Mouse (Mus musculus) liver, embryonic 14.5 days (tissue): ENCODE measurements at regions not wholly inside any gene's neighbourhood (a gene's known extent, or its start where the extent isn't known, plus 50 kb on each side); places are given as distances from the start of the nearest gene placed in this dataset.

ENCODE experiments used
- ATAC-seq: fragments of 200-750 bp; cut with Nextera tagmentation; 2 replicates; pipeline ENCODE4 v1.8.0; 2017; ENCODE audit warnings: moderate number of reproducible peaks, mild to moderate bottlenecking, moderate library complexity; ENCODE audit not compliant: insufficient read depth
- DNase-seq, 3 experiments: peaks; one replicate each; pipeline ENCODE4 v3.0.0-alpha.2; 2012 to 2013; ENCODE audit warnings: low read depth in 3 of 3, low spot score in 3 of 3
- H3K27ac ChIP-seq: fragments of 300-500 bp; sonication (generic); 2 replicates; pipeline ENCODE4 v1.5.1; 2014; ENCODE audit warnings: moderate library complexity, mild to moderate bottlenecking, control low read depth, inconsistent platforms
- H3K27me3 ChIP-seq: fragments of 300-500 bp; sonication (generic); 2 replicates; pipeline ENCODE4 v1.6.1; 2014; ENCODE audit warnings: mild to moderate bottlenecking, low read length, moderate library complexity; ENCODE audit not compliant: control insufficient read depth, insufficient read depth
- H3K36me3 ChIP-seq: fragments of 300-500 bp; sonication (generic); replicated peaks from 2 replicates; pipeline ENCODE4 v1.6.1; 2014; ENCODE audit warnings: low read depth; ENCODE audit not compliant: control insufficient read depth, insufficient read depth
- H3K4me1 ChIP-seq, 2 experiments: fragments of 200-500 bp in 1 of 2; fragments of 300-500 bp in 1 of 2; sonication (generic) in 1 of 2; replicated peaks; 2 replicates each; pipeline ENCODE4 v1.6.1; 2012 to 2014; ENCODE audit warnings: antibody characterized with exemption in 1 of 2, inconsistent platforms in 1 of 2, low read length in 1 of 2; ENCODE audit not compliant: control insufficient read depth in 2 of 2, insufficient read depth in 2 of 2
- H3K4me2 ChIP-seq: fragments of 300-500 bp; sonication (generic); 2 replicates; pipeline ENCODE4 v1.6.1; 2014; ENCODE audit warnings: low read depth, mild to moderate bottlenecking, control low read depth, moderate library complexity
- H3K4me3 ChIP-seq, 2 experiments: fragments of 200-500 bp in 1 of 2; fragments of 300-500 bp in 1 of 2; sonication (generic) in 1 of 2; 2 replicates each; pipeline ENCODE4 v1.5.1; 2012 to 2014; ENCODE audit warnings: low read depth in 2 of 2, low read length in 2 of 2, mild to moderate bottlenecking in 2 of 2, control low read depth in 1 of 2, inconsistent platforms in 1 of 2, moderate library complexity in 1 of 2; ENCODE audit not compliant: insufficient read depth in 1 of 2
- H3K9ac ChIP-seq: fragments of 300-500 bp; sonication (generic); replicated peaks from 2 replicates; pipeline ENCODE4 v1.6.1; 2014; ENCODE audit warnings: mild to moderate bottlenecking, control low read depth, moderate library complexity
- H3K9me3 ChIP-seq: fragments of 300-500 bp; sonication (generic); 2 replicates; pipeline ENCODE4 v1.6.1; 2016; ENCODE audit warnings: low read length, mixed read lengths; ENCODE audit not compliant: control insufficient read depth
- CTCF ChIP-seq: IDR thresholded peaks from 2 replicates; pipeline ENCODE4 v1.5.1; 2016; ENCODE audit warnings: antibody characterized with exemption, low read depth, control low read depth
- EP300 ChIP-seq: IDR thresholded peaks from 2 replicates; pipeline ENCODE4 v1.6.1; 2016; ENCODE audit warnings: antibody characterized with exemption, low read depth
- WGBS: fragments of 180-500 bp; shearing (Covaris S2); extraction: QIAGEN DNeasy Blood & Tissue Kit; methylation state at CpG from one replicate; pipeline ENCODE4 v1.1.7; 2014; ENCODE audit not compliant: insufficient replicate concordance; 5-methylcytosine and 5-hydroxymethylcytosine counted together

DNA sequence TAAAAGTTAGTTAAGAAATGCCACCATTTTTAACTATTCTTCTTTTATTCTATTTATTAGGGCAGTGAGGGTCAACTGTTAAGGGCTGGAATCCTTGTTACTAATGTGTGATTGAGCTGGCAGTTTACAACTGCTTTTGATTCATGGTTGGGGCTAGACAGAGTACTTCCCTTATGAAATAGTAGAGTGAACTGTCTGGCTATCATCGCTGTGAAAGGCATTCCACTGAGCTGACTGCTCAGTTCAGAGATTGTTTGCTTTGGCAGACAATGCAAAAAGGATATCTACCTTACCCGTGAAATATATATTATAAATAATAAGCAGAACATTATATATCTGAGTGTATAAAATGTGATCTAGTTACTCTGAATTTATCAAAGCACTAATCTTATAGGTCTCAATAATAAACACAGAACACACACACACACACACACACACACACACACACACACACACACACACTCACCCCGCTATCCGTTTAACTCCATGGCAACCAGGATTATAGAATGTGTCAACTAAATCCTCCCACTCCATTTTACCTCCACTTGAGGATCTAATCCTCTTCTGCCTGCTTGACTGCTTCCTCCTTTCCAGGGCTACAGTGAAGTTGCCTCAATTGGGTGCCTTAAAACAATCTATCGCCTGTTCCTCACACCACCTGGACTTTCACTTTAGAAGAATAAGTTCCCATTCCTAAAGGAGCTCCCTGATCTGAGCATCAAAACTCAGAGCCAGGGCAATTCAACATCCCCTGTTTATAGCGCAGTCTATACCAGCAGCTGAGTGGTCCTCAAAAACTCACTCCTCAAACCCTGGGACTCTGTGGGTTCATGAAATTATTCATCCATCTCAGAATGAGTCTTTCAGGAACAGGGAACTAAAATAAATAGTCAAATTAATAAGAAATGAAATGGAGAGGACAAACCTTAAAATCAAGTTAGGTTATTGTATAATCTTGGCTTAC lies 126.6 kb downstream of the Gm9733 start:
- no peaks in the 10 kb centered on the region for H3K9me3 ChIP-seq
- no peak overlapping the region for H3K9ac ChIP-seq
- no peak overlapping the region for H3K4me3 ChIP-seq
- no peaks in the 10 kb centered on the region for H3K27me3 ChIP-seq
- 61% methylated on average over 6 of the region's 6 CpGs for WGBS
- no peak for DNase-seq
- no peak for ATAC-seq
- H3K4me1 ChIP-seq = no peaks in the 10 kb centered on the region
- TF ChIP-seq EP300 (no peak), CTCF (no peak)
- no peak overlapping the region for H3K27ac ChIP-seq
- no peak overlapping the region for H3K4me2 ChIP-seq
- no peaks in the 10 kb centered on the region for H3K36me3 ChIP-seq

DNA sequence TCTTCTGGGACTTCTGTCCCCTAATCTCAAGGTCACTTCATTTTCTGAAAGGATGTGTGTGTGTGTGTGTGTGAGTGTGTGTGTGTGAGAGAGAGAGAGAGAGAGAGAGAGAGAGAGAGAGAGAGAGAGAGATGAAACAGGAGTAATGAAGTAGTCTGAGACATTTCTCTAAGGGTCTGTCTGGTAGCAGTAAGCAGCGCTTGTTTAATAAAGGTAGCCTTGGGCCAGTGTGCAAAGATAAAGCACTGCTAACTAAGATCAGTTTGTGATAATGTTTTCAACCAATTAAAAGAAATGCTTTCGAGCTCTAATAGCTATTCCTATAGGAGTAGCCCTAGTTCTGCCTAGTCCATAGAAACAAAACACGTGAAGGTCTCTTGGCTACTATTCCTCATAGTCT lies 119.7 kb downstream of the Gm9733 start:
- DNase-seq = no peak
- WGBS = 61% methylated on average over 3 of the region's 3 CpGs
- Histone ChIP-seq H3K27me3 (no peaks in the 10 kb centered on the region), H3K4me3 (no peak overlapping the region), H3K36me3 (no peaks in the 10 kb centered on the region), H3K9me3 (no peaks in the 10 kb centered on the region), H3K9ac (no peak overlapping the region), H3K4me1 (no peaks in the 10 kb centered on the region), H3K27ac (no peak overlapping the region), H3K4me2 (no peak overlapping the region)
- no peak for ATAC-seq
- TF ChIP-seq EP300 (no peak), CTCF (no peak)

DNA sequence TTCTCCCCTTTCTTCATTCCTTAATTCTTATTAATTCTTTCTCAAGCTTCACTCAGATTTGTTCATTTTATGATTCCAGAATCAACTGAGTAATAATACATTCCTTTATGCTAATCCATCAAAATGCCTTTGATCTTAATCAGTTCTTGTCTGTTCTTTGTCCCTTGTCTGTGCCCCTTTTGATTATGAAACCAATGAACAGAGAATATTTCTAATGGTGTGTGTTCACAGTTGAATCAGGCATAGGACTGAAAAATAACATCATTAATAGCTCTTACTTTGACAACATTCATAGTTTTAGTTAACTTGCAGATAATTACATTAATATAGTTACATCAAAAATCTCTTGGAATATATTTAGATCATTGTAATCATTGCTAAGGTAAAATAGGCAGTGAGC lies 114.5 kb downstream of the Gm9733 start:
- H3K4me3 ChIP-seq = no peak overlapping the region
- no peaks in the 10 kb centered on the region for H3K9me3 ChIP-seq
- H3K36me3 ChIP-seq = no peaks in the 10 kb centered on the region
- no peak overlapping the region for H3K27ac ChIP-seq
- DNase-seq (no peak), ATAC-seq (no peak)
- H3K9ac ChIP-seq = no peak overlapping the region
- H3K27me3 ChIP-seq = no peaks in the 10 kb centered on the region
- H3K4me2 ChIP-seq = no peak overlapping the region
- TF ChIP-seq CTCF = no peak
- TF ChIP-seq EP300 = no peak
- no peaks in the 10 kb centered on the region for H3K4me1 ChIP-seq

DNA sequence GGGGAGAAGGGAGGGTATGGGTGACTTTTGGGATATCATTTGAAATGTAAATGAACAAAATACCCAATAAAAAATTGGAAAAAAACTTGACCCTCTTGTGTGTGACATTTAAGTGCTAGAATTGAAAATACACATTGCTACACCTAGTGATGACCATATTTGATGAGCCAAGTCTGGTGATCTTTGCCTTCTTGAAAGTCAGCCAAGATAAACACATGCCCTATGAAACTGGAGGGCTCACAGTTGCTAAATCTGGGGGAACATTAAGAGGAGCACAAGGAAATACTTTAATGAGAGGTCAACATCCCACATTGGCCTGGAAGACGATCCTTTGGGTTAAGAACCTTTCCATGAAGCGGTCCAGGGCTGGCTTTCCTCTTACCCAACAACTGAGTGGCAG lies 112.8 kb downstream of the Gm9733 start:
- no peak for DNase-seq
- no peaks in the 10 kb centered on the region for H3K27me3 ChIP-seq
- H3K4me2 ChIP-seq = no peak overlapping the region
- H3K27ac ChIP-seq = no peak overlapping the region
- no peak overlapping the region for H3K4me3 ChIP-seq
- no peak for ATAC-seq
- TF ChIP-seq CTCF (no peak), EP300 (no peak)
- WGBS = 57% methylated on average over 2 of the region's 2 CpGs
- no peak overlapping the region for H3K9ac ChIP-seq
- no peaks in the 10 kb centered on the region for H3K4me1 ChIP-seq
- no peaks in the 10 kb centered on the region for H3K36me3 ChIP-seq
- no peaks in the 10 kb centered on the region for H3K9me3 ChIP-seq

DNA sequence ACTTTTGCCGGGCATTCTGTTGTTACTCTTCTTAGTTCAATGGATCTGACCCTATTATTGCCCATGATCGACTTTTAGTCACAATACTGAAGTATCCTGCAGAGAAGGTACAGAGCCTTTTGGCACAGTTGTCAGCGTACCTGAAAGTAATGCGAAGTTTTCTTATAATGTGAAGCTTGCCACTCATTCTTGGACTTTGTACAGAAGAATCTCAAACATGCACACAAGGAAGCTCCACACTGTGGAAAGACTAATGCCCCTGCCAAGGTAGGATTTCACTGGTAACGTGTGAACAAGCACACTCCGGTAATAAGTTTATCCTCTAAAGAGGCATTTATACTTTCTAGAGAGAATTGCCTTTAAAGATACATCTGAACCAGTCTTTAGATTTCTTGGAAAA lies 108.8 kb downstream of the Gm9733 start:
- no peak for ATAC-seq
- TF ChIP-seq EP300 (no peak), CTCF (no peak)

More for the DNA sequence above, 108.8 kb downstream of the Gm9733 start:
- Histone ChIP-seq H3K9me3 (no peaks in the 10 kb centered on the region), H3K9ac (no peak overlapping the region), H3K36me3 (no peaks in the 10 kb centered on the region), H3K4me2 (no peak overlapping the region), H3K4me1 (no peaks in the 10 kb centered on the region), H3K27ac (no peak overlapping the region), H3K27me3 (no peaks in the 10 kb centered on the region), H3K4me3 (no peak overlapping the region)
- WGBS = 68% methylated on average over 6 of the region's 6 CpGs
- no peak for DNase-seq
